In the genomic region with DNA sequence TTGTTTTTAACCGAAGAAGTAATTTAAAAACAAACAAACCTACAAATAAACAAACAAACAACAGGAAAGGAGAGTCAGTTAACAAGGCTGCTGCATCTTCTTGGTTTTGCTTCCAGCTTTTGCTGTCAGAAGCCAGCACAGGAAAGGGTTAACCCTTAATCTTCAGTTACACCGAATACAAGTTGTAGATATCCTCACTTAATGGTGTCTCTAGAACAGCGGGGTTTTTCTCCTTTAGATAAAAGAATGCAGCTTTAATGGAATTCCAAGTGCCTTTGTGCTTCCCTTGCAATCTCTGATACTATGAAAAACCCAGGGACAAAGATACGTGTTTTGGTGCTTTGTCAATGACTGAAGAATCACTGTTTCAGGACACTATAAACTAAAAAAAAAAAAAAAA, we compare ENCODE assay signal across 12 mouse cellular contexts.
DNase-seq lines count a peak whose midpoint lies in the region; ATAC-seq and TF ChIP-seq lines count a peak whose summit lies in the region.
"Had no signal": no experiment of that assay in that cellular context is flagged by ENCODE, and none has a peak within 500 bp of the region (broad histone marks: within the 10 kb centered on the region; RNA-seq: fewer than 3 reads in every experiment).

No protein-coding gene starts in this region.

- peak overlapping the region; percentile 80 to 90; a peak in 3 of 4 replicates for H3K27ac ChIP-seq in heart, embryonic 14.5 days (replicated peaks in 1 of 2; ENCODE audit: control insufficient read depth in 1 of 2, insufficient read depth in 1 of 2, low read depth in 2 of 2, low read length in 2 of 2)
- peak overlapping the region; percentile 90 for H3K27ac ChIP-seq in forebrain, postnatal 0 days (ENCODE audit: low read depth, low read length)
- H3K27ac ChIP-seq in midbrain, embryonic 14.5 days (replicated peaks; ENCODE audit: low read depth, low read length) = peak overlapping the region; percentile 55
- H3K27ac ChIP-seq: liver, embryonic 13.5 days had no signal

- DNase-seq in heart, adult 8-10 months (ENCODE audit: low spot score) = no peak
- DNase-seq in embryo, embryonic 9.5 days (ENCODE audit: extremely low spot score) = peak; percentile 12
- DNase-seq in forebrain, postnatal 0 days = no peak
- peak; percentile 70 for DNase-seq in midbrain, embryonic 14.5 days
- DNase-seq in right cerebral cortex, postnatal 10 days (ENCODE audit: low spot score in 2 of 2) = no peak
- DNase-seq in liver = no peak
- DNase-seq: liver, embryonic 13.5 days; spleen, adult 18-20 months; thymus, postnatal 25 days had no signal

- ATAC-seq in heart, embryonic 14.5 days (ENCODE audit: insufficient number of reproducible peaks, insufficient read depth, low FRiP score, low read depth) = no peak
- ATAC-seq in forebrain, postnatal 0 days = peak; percentile 4; the same call in 1 of the 2 replicates
- ATAC-seq in midbrain, embryonic 14.5 days (ENCODE audit: low FRiP score, low TSS enrichment) = no peak
- ATAC-seq in CD4-positive, CD25-positive, alpha-beta regulatory T cell, adult 4 months = no peak

- peaks cover 18 to 44% of the 10 kb centered on the region in 2 experiments for H3K4me1 ChIP-seq in heart, embryonic 14.5 days (ENCODE audit: control insufficient read depth in 2 of 2, insufficient read depth in 2 of 2, low read length in 2 of 2)
- H3K4me1 ChIP-seq in forebrain, postnatal 0 days (ENCODE audit: insufficient read depth) = peaks cover 9% of the 10 kb centered on the region; the same call in 1 of the 2 replicates
- H3K4me1 ChIP-seq in midbrain, embryonic 14.5 days (ENCODE audit: control insufficient read depth, insufficient read depth, low read length) = peaks cover 7% of the 10 kb centered on the region; the same call in 1 of the 2 replicates
- H3K4me1 ChIP-seq: liver, embryonic 13.5 days had no signal

- H3K4me2 ChIP-seq in heart, embryonic 14.5 days (ENCODE audit: low read length) = peak overlapping the region; percentile 43
- H3K4me2 ChIP-seq in forebrain, postnatal 0 days (ENCODE audit: low read depth) = 0 out of 2 replicates have a peak overlapping the region, but pooled peaks have one; percentile 0
- no peak overlapping the region for H3K4me2 ChIP-seq in midbrain, embryonic 14.5 days (ENCODE audit: low read length)
- H3K4me2 ChIP-seq: liver, embryonic 13.5 days had no signal

- WGBS in heart, embryonic 14.5 days = 14% methylated on average over 4 of the region's 4 CpGs
- 10% methylated on average over 4 of the region's 4 CpGs for WGBS in forebrain, postnatal 0 days
- 17% methylated on average over 4 of the region's 4 CpGs for WGBS in midbrain, embryonic 14.5 days

- H3K27me3 ChIP-seq in heart, embryonic 14.5 days (ENCODE audit: control insufficient read depth, insufficient read depth, low read length) = no peaks in the 10 kb centered on the region
- no peaks in the 10 kb centered on the region for H3K27me3 ChIP-seq in forebrain, postnatal 0 days (ENCODE audit: insufficient read depth, low read length)
- H3K27me3 ChIP-seq in midbrain, embryonic 14.5 days (ENCODE audit: control insufficient read depth, insufficient read depth, low read length) = no peaks in the 10 kb centered on the region
- H3K27me3 ChIP-seq: liver, embryonic 13.5 days had no signal

- no peak overlapping the region for H3K4me3 ChIP-seq in heart, embryonic 14.5 days (ENCODE audit: control insufficient read depth in 1 of 2, insufficient read depth in 1 of 2, low read depth in 1 of 2, low read length in 2 of 2)
- no peak overlapping the region for H3K4me3 ChIP-seq in forebrain, postnatal 0 days (ENCODE audit: low read depth, low read length)
- no peak overlapping the region for H3K4me3 ChIP-seq in midbrain, embryonic 14.5 days (replicated peaks; ENCODE audit: low read depth, low read length)
- H3K4me3 ChIP-seq: erythroblast, embryonic 14.5 days; liver, embryonic 13.5 days had no signal

- no peaks in the 10 kb centered on the region for H3K9me3 ChIP-seq in heart, embryonic 14.5 days (ENCODE audit: control insufficient read depth, low read length)
- no peaks in the 10 kb centered on the region for H3K9me3 ChIP-seq in forebrain, postnatal 0 days (ENCODE audit: low read length)
- H3K9me3 ChIP-seq in midbrain, embryonic 14.5 days (ENCODE audit: control insufficient read depth, low read length) = peaks cover 3% of the 10 kb centered on the region; the same call in 1 of the 2 replicates
- H3K9me3 ChIP-seq: liver, embryonic 13.5 days had no signal

- no peaks in the 10 kb centered on the region for H3K36me3 ChIP-seq in heart, embryonic 14.5 days (ENCODE audit: control insufficient read depth, insufficient read depth, low read length)
- no peaks in the 10 kb centered on the region for H3K36me3 ChIP-seq in forebrain, postnatal 0 days (ENCODE audit: insufficient read depth)
- H3K36me3 ChIP-seq in midbrain, embryonic 14.5 days (ENCODE audit: control insufficient read depth, insufficient read depth, low read length) = no peaks in the 10 kb centered on the region
- H3K36me3 ChIP-seq: liver, embryonic 13.5 days had no signal

- H3K9ac ChIP-seq in heart, embryonic 14.5 days (ENCODE audit: low read length) = peak overlapping the region; percentile 49
- H3K9ac ChIP-seq in forebrain, postnatal 0 days = no peak overlapping the region
- no peak overlapping the region for H3K9ac ChIP-seq in midbrain, embryonic 14.5 days (replicated peaks; ENCODE audit: low read length)
- H3K9ac ChIP-seq: liver, embryonic 13.5 days had no signal

- TF ChIP-seq CTCF in forebrain, postnatal 0 days (IDR thresholded peaks at IDR 0.05; ENCODE audit: low read depth) = no peak

Comparison
In these comparisons a context has a peak if more than half of its experiments do, and no peak if none do; other contexts are left out.
1. DNase-seq: peak in embryo, embryonic 9.5 days (single experiment) and midbrain, embryonic 14.5 days (single experiment); none in heart, adult 8-10 months (single experiment), forebrain, postnatal 0 days (single experiment), right cerebral cortex, postnatal 10 days (0 of 2) and liver (single experiment).
2. Peak in every context shown above with its lines, with median percentiles within 50 percentile points of each other: H3K27ac ChIP-seq.